In genomic region chr13:72128306-72128705, GRCm38 (mm10) we compare ENCODE assay signal across 35 mouse cellular contexts.
"Had no signal": no experiment of that assay in that cellular context is flagged by ENCODE, and none has a peak within 500 bp of the region (broad histone marks: within the 10 kb centered on the region; RNA-seq: fewer than 3 reads in every experiment).

No protein-coding gene starts in this region.

- H3K4me1 ChIP-seq: hindbrain, embryonic 12.5 days; hindbrain, embryonic 15.5 days; intestine, embryonic 15.5 days; kidney, embryonic 15.5 days had no signal

- H3K4me2 ChIP-seq: heart, embryonic 11.5 days; heart, embryonic 12.5 days; heart, embryonic 13.5 days; heart, embryonic 15.5 days; hindbrain, embryonic 12.5 days; hindbrain, embryonic 13.5 days; hindbrain, embryonic 14.5 days; hindbrain, embryonic 15.5 days; intestine, embryonic 15.5 days; kidney, embryonic 15.5 days had no signal

- H3K27ac ChIP-seq: heart, embryonic 10.5 days; heart, embryonic 13.5 days; heart, embryonic 15.5 days; hindbrain, embryonic 10.5 days; hindbrain, embryonic 12.5 days; hindbrain, embryonic 13.5 days; hindbrain, embryonic 14.5 days; hindbrain, embryonic 15.5 days; hindbrain, postnatal 0 days; intestine, embryonic 15.5 days; kidney, embryonic 15.5 days; kidney, postnatal 0 days; layer of hippocampus, adult 2 months had no signal

- H3K36me3 ChIP-seq: heart, embryonic 10.5 days; heart, embryonic 12.5 days; heart, embryonic 13.5 days; heart, embryonic 15.5 days; hindbrain, embryonic 10.5 days; hindbrain, embryonic 12.5 days; hindbrain, embryonic 13.5 days; hindbrain, embryonic 15.5 days; intestine, embryonic 15.5 days; kidney, embryonic 15.5 days had no signal

- DNase-seq: heart, postnatal 10 days; heart, postnatal 14 days; heart, postnatal 36 days; heart, postnatal 4 days; kidney, adult 11 months; kidney, adult 18-20 months; kidney, adult 2 months; kidney, adult 8-10 months; kidney, adult 9 months; kidney, postnatal 10 days; kidney, postnatal 14 days; kidney, postnatal 25 days; kidney, postnatal 36 days; kidney, postnatal 4 days; layer of hippocampus, adult 9-11 months; layer of hippocampus, postnatal 36 days had no signal

- ATAC-seq: hindbrain, embryonic 16.5 days; hindbrain, postnatal 0 days; inflammation-experienced regulatory T-cells, adult 6 months; intestine, embryonic 15.5 days; intestine, embryonic 16.5 days; intestine, postnatal 0 days had no signal

- H3K9ac ChIP-seq: heart, embryonic 12.5 days; heart, embryonic 13.5 days; heart, embryonic 15.5 days; hindbrain, embryonic 12.5 days; hindbrain, embryonic 13.5 days; hindbrain, embryonic 14.5 days; hindbrain, embryonic 15.5 days; intestine, embryonic 15.5 days; kidney, embryonic 15.5 days had no signal

- H3K9me3 ChIP-seq: heart, embryonic 10.5 days; heart, embryonic 12.5 days; heart, embryonic 13.5 days; heart, embryonic 15.5 days; hindbrain, embryonic 10.5 days; hindbrain, embryonic 12.5 days; hindbrain, embryonic 13.5 days; hindbrain, embryonic 15.5 days; intestine, embryonic 15.5 days; kidney, embryonic 15.5 days had no signal

- H3K27me3 ChIP-seq: heart, embryonic 12.5 days; heart, embryonic 13.5 days; hindbrain, embryonic 12.5 days; hindbrain, embryonic 15.5 days; intestine, embryonic 15.5 days had no signal

- H3K4me3 ChIP-seq: heart, embryonic 10.5 days; heart, embryonic 12.5 days; heart, embryonic 13.5 days; heart, embryonic 15.5 days; hindbrain, embryonic 10.5 days; hindbrain, embryonic 12.5 days; hindbrain, embryonic 13.5 days; hindbrain, embryonic 15.5 days; intestine, embryonic 15.5 days; kidney, embryonic 15.5 days; layer of hippocampus, adult 2 months had no signal
